Mouse (Mus musculus) CH12.LX (cell line): ENCODE data around the gene Gjb2. TPM values are rescaled to one million over a fixed set of nuclear protein-coding genes. Genes with fewer than 3 reads are reported as not detected.

ENCODE experiments used
- DNase-seq: peaks from one replicate; pipeline ENCODE4 v3.0.0-alpha.2; 2013; ENCODE audit errors: extremely low read depth
- H3K27ac ChIP-seq: 2 replicates; pipeline ENCODE4 v1.5.1; 2012; ENCODE audit warnings: low read depth, mild to moderate bottlenecking, control low read depth, moderate library complexity; ENCODE audit not compliant: insufficient read depth
- H3K27me3 ChIP-seq: replicated peaks from 2 replicates; pipeline ENCODE3; 2012; ENCODE audit warnings: inconsistent platforms
- H3K36me3 ChIP-seq, 2 experiments: replicated peaks in 1 of 2; 2 replicates each; pipeline versions ENCODE3 to v1.6.1; 2012; ENCODE audit warnings: inconsistent platforms in 1 of 2, low read length in 1 of 2, mild to moderate bottlenecking in 1 of 2, mixed read lengths in 1 of 2, moderate library complexity in 1 of 2; ENCODE audit not compliant: control insufficient read depth in 1 of 2, insufficient read depth in 1 of 2
- H3K4me1 ChIP-seq, 2 experiments: 2 replicates each; pipeline ENCODE4 v1.6.1; 2012; ENCODE audit warnings: inconsistent platforms in 1 of 2, moderate library complexity in 1 of 2; ENCODE audit not compliant: insufficient read depth in 2 of 2, control insufficient read depth in 1 of 2
- H3K4me2 ChIP-seq: 2 replicates; pipeline ENCODE4 v1.6.1; 2012; ENCODE audit warnings: low read depth, mild to moderate bottlenecking, control low read depth; ENCODE audit not compliant: poor library complexity, insufficient read depth, severe bottlenecking
- H3K4me3 ChIP-seq, 3 experiments: fragments of 150-350 bp in 1 of 3; sonication (generic) in 1 of 3; replicated peaks in 1 of 3; 2 replicates each; pipeline versions ENCODE3 to v1.5.1; 2011 to 2012; ENCODE audit warnings: low read depth in 2 of 3, low read length in 2 of 3, mild to moderate bottlenecking in 2 of 3, moderate library complexity in 2 of 3, control low read depth in 1 of 3, improper control_type of control experiment in 1 of 3, inconsistent platforms in 1 of 3, mixed read lengths in 1 of 3; ENCODE audit not compliant: poor library complexity in 1 of 3
- H3K79me2 ChIP-seq: replicated peaks from 2 replicates; pipeline ENCODE4 v1.6.1; 2012; ENCODE audit warnings: mild to moderate bottlenecking, moderate library complexity; ENCODE audit not compliant: control insufficient read depth, poor library complexity, insufficient read depth, severe bottlenecking; ENCODE audit errors: extremely low read depth
- H3K9ac ChIP-seq: 2 replicates; pipeline ENCODE4 v1.6.1; 2012; ENCODE audit warnings: low read depth, mild to moderate bottlenecking, control low read depth, moderate library complexity; ENCODE audit not compliant: insufficient read depth
- H3K9me3 ChIP-seq: replicated peaks from 2 replicates; pipeline ENCODE3; 2012; ENCODE audit warnings: low read length, inconsistent platforms, mixed read lengths
- CTCF ChIP-seq, 2 experiments: IDR thresholded peaks in 1 of 2; conservative IDR thresholded peaks in 1 of 2; 2 replicates each; pipeline ENCODE4 v1.5.1; 2011 to 2012; ENCODE audit warnings: low read depth in 2 of 2, low read length in 2 of 2, improper control_type of control experiment in 1 of 2, inconsistent platforms in 1 of 2, mild to moderate bottlenecking in 1 of 2, moderate library complexity in 1 of 2
- E2F4 ChIP-seq: IDR thresholded peaks from 2 replicates; pipeline ENCODE4 v1.6.1; 2011; ENCODE audit warnings: low read depth, low read length, improper control_type of control experiment; ENCODE audit not compliant: insufficient replicate concordance
- IRF4 ChIP-seq: IDR thresholded peaks from 2 replicates; pipeline ENCODE4 v1.6.1; 2014; ENCODE audit warnings: low read depth, mild to moderate bottlenecking, inconsistent platforms, low read length, improper control_type of control experiment
- JUN ChIP-seq: IDR thresholded peaks from 2 replicates; pipeline ENCODE4 v1.6.1; 2011; ENCODE audit warnings: low read depth, mild to moderate bottlenecking, low read length, improper control_type of control experiment, moderate library complexity; ENCODE audit not compliant: insufficient read depth
- JUND ChIP-seq: conservative IDR thresholded peaks from 2 replicates; pipeline ENCODE4 v1.6.1; 2011; ENCODE audit warnings: low read depth, low read length, improper control_type of control experiment
- MAFK ChIP-seq: IDR thresholded peaks from 2 replicates; pipeline ENCODE4 v1.6.1; 2011; ENCODE audit warnings: low read length, improper control_type of control experiment; ENCODE audit not compliant: insufficient replicate concordance
- MAZ ChIP-seq: IDR thresholded peaks from 2 replicates; pipeline ENCODE4 v1.6.1; 2012; ENCODE audit warnings: low read depth, mild to moderate bottlenecking, inconsistent platforms, low read length, improper control_type of control experiment, moderate library complexity
- MXI1 ChIP-seq: IDR thresholded peaks from 2 replicates; pipeline ENCODE4 v1.6.1; 2011; ENCODE audit warnings: mild to moderate bottlenecking, low read depth, low read length, improper control_type of control experiment
- MYC ChIP-seq: IDR thresholded peaks from 2 replicates; pipeline ENCODE4 v1.6.1; 2011; ENCODE audit warnings: low read depth, mild to moderate bottlenecking, improper control_type of control experiment, low read length
- NELFE ChIP-seq: IDR thresholded peaks from 2 replicates; pipeline ENCODE4 v1.6.1; 2011; ENCODE audit warnings: low read depth, low read length, improper control_type of control experiment
- NRF1 ChIP-seq: IDR thresholded peaks from 2 replicates; pipeline ENCODE4 v1.6.1; 2014; ENCODE audit warnings: low read depth, mild to moderate bottlenecking, inconsistent platforms, low read length, improper control_type of control experiment, moderate library complexity
- PAX5 ChIP-seq: IDR thresholded peaks from 2 replicates; pipeline ENCODE4 v1.6.1; 2012; ENCODE audit warnings: low read length, inconsistent platforms, mixed read lengths
- RAD21 ChIP-seq: IDR thresholded peaks from 2 replicates; pipeline ENCODE4 v1.6.1; 2011; ENCODE audit warnings: low read depth, mild to moderate bottlenecking, low read length, improper control_type of control experiment, moderate library complexity
- RCOR1 ChIP-seq: conservative IDR thresholded peaks from 2 replicates; pipeline ENCODE4 v1.6.1; 2012; ENCODE audit warnings: low read depth, mild to moderate bottlenecking, inconsistent platforms, low read length, improper control_type of control experiment
- SMC3 ChIP-seq: IDR thresholded peaks from 2 replicates; pipeline ENCODE4 v1.6.1; 2011; ENCODE audit warnings: low read depth, low read length, improper control_type of control experiment
- TBP ChIP-seq: conservative IDR thresholded peaks from 2 replicates; pipeline ENCODE4 v1.6.1; 2011; ENCODE audit warnings: low read depth, low read length, improper control_type of control experiment
- ZC3H11A ChIP-seq: IDR thresholded peaks from 2 replicates; pipeline ENCODE4 v1.6.1; 2012; ENCODE audit warnings: low read depth, mild to moderate bottlenecking, inconsistent platforms, low read length, improper control_type of control experiment
- ZKSCAN1 ChIP-seq: IDR thresholded peaks from 2 replicates; pipeline ENCODE4 v1.6.1; 2012; ENCODE audit warnings: low read depth, inconsistent platforms, low read length, improper control_type of control experiment, borderline replicate concordance
- dilution Hi-C: fragments of 300-500 bp; cut with MboI; formaldehyde crosslinking; loops from 2 replicates; pipeline ENCODE4 v1.14.3; 2020; ENCODE audit warnings: low sequenced_read_pairs; ENCODE audit not compliant: extremely low pct_unique_long_range_greater_than_20kb, extremely low pct_ligation_motif_present
- in situ Hi-C: fragments of 300-500 bp; cut with MboI; formaldehyde crosslinking; loops from 3 replicates; pipeline ENCODE4 v1.14.3; 2019; ENCODE audit warnings: low sequenced_read_pairs, low pct_ligation_motif_present, low pct_unique_long_range_greater_than_20kb, mixed read lengths
- polyA plus RNA-seq: library from polyadenylated mRNA; unstranded; fragments of >175 nt; gene quantifications from 2 replicates; pipeline ENCODE4 v1.2.1, GENCODE M21; 2012; ENCODE audit warnings: low read depth; ENCODE audit not compliant: insufficient read length
- total RNA-seq, 2 experiments: library from RNA; depleted of rRNA; stranded (reverse); fragments of 300-350 nt in 1 of 2; fragments of >200 nt in 1 of 2; gene quantifications; 2 replicates each; pipeline ENCODE4 v1.2.3; 2012 to 2014

Gjb2 gene
- total and polyA plus RNA-seq, 3 experiments, result not detected

- Histone ChIP-seq H3K4me2 (no peak overlapping the region), H3K9ac (no peak overlapping the region), H3K9me3 (peaks cover 4% of the 10 kb centered on the region), H3K4me3 (no peak overlapping the region), H3K79me2 (no peaks in the 10 kb centered on the region), H3K27ac (no peak overlapping the region), H3K36me3 (no peaks in the 10 kb centered on the region), H3K27me3 (no peaks in the 10 kb centered on the region), H3K4me1 (no peaks in the 10 kb centered on the region)
- dilution Hi-C loops, result no loop called here
- no peak for DNase-seq
- TF ChIP-seq IRF4 (no peak), E2F4 (no peak), MAZ (no peak), ZKSCAN1 (no peak), ZC3H11A (no peak), NRF1 (no peak), JUN (no peak), MXI1 (no peak), CTCF (conservative IDR thresholded peaks at IDR 0.05 in 1 of 2, IDR thresholded peaks at IDR 0.05 in 1 of 2; ENCODE audit: low read depth in 2 of 2, low read length in 2 of 2) (no peak), RAD21 (no peak), MAFK (no peak), PAX5 (no peak)
- in situ Hi-C loops, result no loop called here
These were observed 1.2 kb upstream of the Gjb2 start for GRCm38 (mm10) chr14:57105721-57106120.

GRCm38 (mm10) chr14:57105111-57105510, 609 bp upstream of the Gjb2 start:
- H3K27me3 ChIP-seq, result no peaks in the 10 kb centered on the region
- dilution Hi-C loops (no loop called here), in situ Hi-C loops (no loop called here)
- H3K27ac ChIP-seq, result no peak overlapping the region
- no peak for TF ChIP-seq SMC3
- TF ChIP-seq ZKSCAN1, result no peak
- no peak for TF ChIP-seq NELFE
- TF ChIP-seq NRF1, result no peak
- no peak for TF ChIP-seq MAZ
- no peak for TF ChIP-seq MYC
- TF ChIP-seq JUND, result no peak
- TF ChIP-seq E2F4, result no peak
- TF ChIP-seq TBP, result no peak
- TF ChIP-seq RCOR1, result no peak
- no peak overlapping the region for H3K4me3 ChIP-seq
- H3K9me3 ChIP-seq, result peaks cover 4% of the 10 kb centered on the region
- no peak overlapping the region for H3K9ac ChIP-seq
- H3K36me3 ChIP-seq, result no peaks in the 10 kb centered on the region
- no peak overlapping the region for H3K4me2 ChIP-seq
- no peaks in the 10 kb centered on the region for H3K4me1 ChIP-seq
- no peak for DNase-seq
- no peaks in the 10 kb centered on the region for H3K79me2 ChIP-seq
